Mouse (Mus musculus) cortical plate, adult 2 months (tissue): ENCODE results near the gene Cd200r1.

Experiments
- CTCF ChIP-seq: fragments of 200-500 bp; IDR thresholded peaks from 2 replicates; pipeline ENCODE4 v1.5.1; 2011; ENCODE audit warnings: mild to moderate bottlenecking, control low read depth, low read length; ENCODE audit not compliant: insufficient read depth; ENCODE audit errors: extremely low read depth
- POLR2A ChIP-seq: fragments of 200-500 bp; IDR thresholded peaks from 2 replicates; pipeline ENCODE4 v1.6.1; 2011; ENCODE audit warnings: mild to moderate bottlenecking, low read length, control low read depth; ENCODE audit not compliant: insufficient read depth; ENCODE audit errors: extremely low read depth

- TF ChIP-seq CTCF (no peak), POLR2A (no peak)
These were observed 17.5 kb upstream of the Cd200r1 start for GRCm38 (mm10) chr16:44748007-44748406.
